Mouse (Mus musculus) erythroblast, embryonic 14.5 days (primary cell): ENCODE measurements at regions not wholly inside any gene's neighbourhood (a gene's known extent, or its start where the extent isn't known, plus 50 kb on each side); places are given as distances from the start of the nearest gene placed in this dataset.

Experiments
- H3K27me3 ChIP-seq: 2 replicates; pipeline ENCODE4 v1.6.1; 2012; ENCODE audit warnings: inconsistent platforms; ENCODE audit not compliant: control insufficient read depth
- H3K36me3 ChIP-seq: 2 replicates; pipeline ENCODE4 v1.6.1; 2012; ENCODE audit warnings: mild to moderate bottlenecking, inconsistent platforms; ENCODE audit not compliant: control insufficient read depth
- H3K4me1 ChIP-seq: 2 replicates; pipeline ENCODE4 v1.6.1; 2012; ENCODE audit warnings: inconsistent platforms; ENCODE audit not compliant: control insufficient read depth
- H3K4me3 ChIP-seq: replicated peaks from 2 replicates; pipeline ENCODE3; 2012; ENCODE audit warnings: moderate library complexity, mild to moderate bottlenecking, inconsistent platforms
- H3K9me3 ChIP-seq: 2 replicates; pipeline ENCODE4 v1.6.1; 2012; ENCODE audit warnings: low read length, inconsistent platforms, mixed read lengths; ENCODE audit not compliant: control insufficient read depth
- GATA1 ChIP-seq: IDR thresholded peaks from 2 replicates; pipeline ENCODE4 v1.6.1; 2012; ENCODE audit warnings: low read length, inconsistent platforms, mixed read lengths
- TAL1 ChIP-seq: IDR thresholded peaks from 3 replicates; pipeline ENCODE4 v1.6.1; 2012; ENCODE audit warnings: low read length, inconsistent platforms, mixed read lengths

- no peaks in the 10 kb centered on the region for H3K4me1 ChIP-seq
- no peak overlapping the region for H3K4me3 ChIP-seq
- peaks cover 7% of the 10 kb centered on the region; the same call in 1 of the 2 replicates for H3K9me3 ChIP-seq
- no peaks in the 10 kb centered on the region for H3K27me3 ChIP-seq
- TF ChIP-seq GATA1: no peak
- no peak for TF ChIP-seq TAL1
- no peaks in the 10 kb centered on the region for H3K36me3 ChIP-seq
Measured at GRCm38 (mm10) chr6:143326956-143327722, 160.1 kb downstream of the Etnk1 start.

- no peaks in the 10 kb centered on the region for H3K27me3 ChIP-seq
- H3K4me3 ChIP-seq: no peak overlapping the region
- H3K36me3 ChIP-seq: no peaks in the 10 kb centered on the region
- H3K9me3 ChIP-seq: peaks cover 7% of the 10 kb centered on the region; the same call in 1 of the 2 replicates
- TF ChIP-seq GATA1 (no peak), TAL1 (no peak)
- no peaks in the 10 kb centered on the region for H3K4me1 ChIP-seq
Measured at GRCm38 (mm10) chr6:143327788-143328187, 160.8 kb downstream of the Etnk1 start.

- Histone ChIP-seq H3K36me3 (no peaks in the 10 kb centered on the region), H3K27me3 (no peaks in the 10 kb centered on the region), H3K4me3 (no peak overlapping the region), H3K9me3 (peaks cover 7% of the 10 kb centered on the region; the same call in 1 of the 2 replicates), H3K4me1 (no peaks in the 10 kb centered on the region)
- no peak for TF ChIP-seq GATA1
- TF ChIP-seq TAL1: no peak
Measured at GRCm38 (mm10) chr6:143328202-143328601, 161.2 kb downstream of the Etnk1 start.

GRCm38 (mm10) chr6:143329096-143329495 lies 162.1 kb downstream of the Etnk1 start:
- TF ChIP-seq GATA1 (no peak), TAL1 (no peak)
- no peaks in the 10 kb centered on the region for H3K36me3 ChIP-seq
- H3K4me1 ChIP-seq: no peaks in the 10 kb centered on the region
- H3K27me3 ChIP-seq: no peaks in the 10 kb centered on the region
- H3K4me3 ChIP-seq: no peak overlapping the region
- peaks cover 7% of the 10 kb centered on the region; the same call in 1 of the 2 replicates for H3K9me3 ChIP-seq

- TF ChIP-seq TAL1 (no peak), GATA1 (no peak)
- Histone ChIP-seq H3K9me3 (peaks cover 2% of the 10 kb centered on the region; the same call in 1 of the 2 replicates), H3K27me3 (no peaks in the 10 kb centered on the region), H3K4me1 (no peaks in the 10 kb centered on the region), H3K36me3 (no peaks in the 10 kb centered on the region), H3K4me3 (no peak overlapping the region)
Measured at GRCm38 (mm10) chr6:143333493-143333892, 166.5 kb downstream of the Etnk1 start.

GRCm38 (mm10) chr6:143336574-143336973 lies 169.6 kb downstream of the Etnk1 start:
- Histone ChIP-seq H3K9me3 (no peaks in the 10 kb centered on the region), H3K36me3 (no peaks in the 10 kb centered on the region), H3K4me3 (no peak overlapping the region), H3K27me3 (no peaks in the 10 kb centered on the region), H3K4me1 (no peaks in the 10 kb centered on the region)
- TF ChIP-seq TAL1 (no peak), GATA1 (no peak)

GRCm38 (mm10) chr6:143349000-143349399 lies 182.0 kb downstream of the Etnk1 start:
- TF ChIP-seq TAL1 (no peak), GATA1 (no peak)
- H3K27me3 ChIP-seq: no peaks in the 10 kb centered on the region
- H3K4me3 ChIP-seq: no peak overlapping the region
- H3K36me3 ChIP-seq: no peaks in the 10 kb centered on the region
- H3K4me1 ChIP-seq: no peaks in the 10 kb centered on the region
- H3K9me3 ChIP-seq: no peaks in the 10 kb centered on the region

GRCm38 (mm10) chr6:143359320-143360032 lies 192.5 kb downstream of the Etnk1 start:
- Histone ChIP-seq H3K9me3 (peaks cover 3% of the 10 kb centered on the region), H3K4me1 (peaks cover 6% of the 10 kb centered on the region), H3K36me3 (no peaks in the 10 kb centered on the region), H3K4me3 (no peak overlapping the region), H3K27me3 (no peaks in the 10 kb centered on the region)
- TF ChIP-seq TAL1: no peak
- no peak for TF ChIP-seq GATA1

- H3K4me3 ChIP-seq: no peak overlapping the region
- TF ChIP-seq TAL1: no peak
- no peak for TF ChIP-seq GATA1
- peaks cover 11% of the 10 kb centered on the region for H3K9me3 ChIP-seq
- H3K27me3 ChIP-seq: no peaks in the 10 kb centered on the region
- H3K36me3 ChIP-seq: no peaks in the 10 kb centered on the region
- H3K4me1 ChIP-seq: peaks cover 15% of the 10 kb centered on the region
Measured at GRCm38 (mm10) chr6:143361149-143361725, 194.2 kb downstream of the Etnk1 start.

- TF ChIP-seq GATA1 (no peak), TAL1 (no peak)
- Histone ChIP-seq H3K4me3 (no peak overlapping the region), H3K36me3 (no peaks in the 10 kb centered on the region), H3K4me1 (peaks cover 17% of the 10 kb centered on the region), H3K9me3 (peaks cover 12% of the 10 kb centered on the region), H3K27me3 (no peaks in the 10 kb centered on the region)
Measured at GRCm38 (mm10) chr6:143361963-143362362, 194.9 kb downstream of the Etnk1 start.
